Mouse (Mus musculus) myocyte (in vitro differentiated cells): ENCODE data around the gene Zdhhc11. TPM values are rescaled to one million over a fixed set of nuclear protein-coding genes. Genes with fewer than 3 reads are reported as not detected.

ENCODE experiments used
- H3K27me3 ChIP-seq: one replicate; pipeline ENCODE4 v1.6.1; 2011; ENCODE audit not compliant: control insufficient read depth, insufficient read depth, insufficient read length
- H3K36me3 ChIP-seq: one replicate; pipeline ENCODE4 v1.6.1; 2011; ENCODE audit not compliant: control insufficient read depth, insufficient read depth
- H3K4me2 ChIP-seq: one replicate; pipeline ENCODE4 v1.6.1; 2011; ENCODE audit warnings: low read depth, control low read depth
- H3K4me3 ChIP-seq: one replicate; pipeline ENCODE4 v1.5.1; 2011; ENCODE audit warnings: mild to moderate bottlenecking, control low read depth, moderate library complexity
- H3K79me2 ChIP-seq: one replicate; pipeline ENCODE4 v1.6.1; 2011; ENCODE audit not compliant: control insufficient read depth, insufficient read depth
- H3ac ChIP-seq: one replicate; pipeline ENCODE4 v1.6.1; 2011; ENCODE audit not compliant: control insufficient read depth, insufficient read length
- CEBPB ChIP-seq: IDR thresholded peaks from 2 replicates; pipeline ENCODE4 v1.6.1; 2011; ENCODE audit warnings: mild to moderate bottlenecking, moderate library complexity; ENCODE audit not compliant: poor library complexity, insufficient read depth, severe bottlenecking
- E2F4 ChIP-seq: IDR thresholded peaks from one replicate; pipeline ENCODE4 v1.6.1; 2011; ENCODE audit warnings: mild to moderate bottlenecking, control low read depth, moderate library complexity; ENCODE audit not compliant: insufficient read depth
- MAX ChIP-seq: IDR thresholded peaks from one replicate; pipeline ENCODE4 v1.6.1; 2011; ENCODE audit warnings: low read depth, mild to moderate bottlenecking, control low read depth
- MYOD1 ChIP-seq, 3 experiments: IDR thresholded peaks; one replicate each; pipeline ENCODE4 v1.6.1; 2011; ENCODE audit warnings: control low read depth in 2 of 3, low read depth in 2 of 3, mild to moderate bottlenecking in 2 of 3, moderate library complexity in 1 of 3; ENCODE audit not compliant: insufficient read length in 2 of 3, control insufficient read depth in 1 of 3
- MYOG ChIP-seq, 3 experiments: IDR thresholded peaks; one replicate each; pipeline ENCODE4 v1.6.1; 2011; ENCODE audit warnings: control low read depth in 2 of 3, low read depth in 2 of 3, mild to moderate bottlenecking in 2 of 3; ENCODE audit not compliant: insufficient read length in 2 of 3, control insufficient read depth in 1 of 3, insufficient read depth in 1 of 3
- POLR2A ChIP-seq: IDR thresholded peaks from one replicate; pipeline ENCODE4 v1.6.1; 2011; ENCODE audit warnings: low read depth, mild to moderate bottlenecking, control low read depth, moderate library complexity; ENCODE audit not compliant: insufficient read length
- POLR2AphosphoS2 ChIP-seq: IDR thresholded peaks from one replicate; pipeline ENCODE4 v1.6.1; 2011; ENCODE audit warnings: low read depth, control low read depth; ENCODE audit not compliant: insufficient read length
- REST ChIP-seq: IDR thresholded peaks from one replicate; pipeline ENCODE4 v1.6.1; 2011; ENCODE audit warnings: mild to moderate bottlenecking, control low read depth, moderate library complexity; ENCODE audit not compliant: insufficient read depth, insufficient read length
- SRF ChIP-seq: IDR thresholded peaks from one replicate; pipeline ENCODE4 v1.6.1; 2011; ENCODE audit warnings: low read depth; ENCODE audit not compliant: control insufficient read depth, insufficient read length
- TCF12 ChIP-seq: IDR thresholded peaks from one replicate; pipeline ENCODE4 v1.6.1; 2011; ENCODE audit warnings: mild to moderate bottlenecking, control low read depth; ENCODE audit not compliant: poor library complexity, insufficient read depth, severe bottlenecking
- TCF3 ChIP-seq: IDR thresholded peaks from one replicate; pipeline ENCODE4 v1.6.1; 2011; ENCODE audit warnings: low read depth, control low read depth; ENCODE audit not compliant: insufficient read length
- USF1 ChIP-seq: IDR thresholded peaks from one replicate; pipeline ENCODE4 v1.6.1; 2011; ENCODE audit warnings: low read depth, mild to moderate bottlenecking, control low read depth, moderate library complexity
- polyA plus RNA-seq: library from polyadenylated mRNA; unstranded; fragments of >200 nt; fragmentation: generic; extraction: Trizol; gene quantifications from one replicate; pipeline ENCODE4 v1.2.1, GENCODE M21; 2012; ENCODE audit warnings: missing spikeins

Gene Zdhhc11
- polyA plus RNA-seq, result not detected

DNA sequence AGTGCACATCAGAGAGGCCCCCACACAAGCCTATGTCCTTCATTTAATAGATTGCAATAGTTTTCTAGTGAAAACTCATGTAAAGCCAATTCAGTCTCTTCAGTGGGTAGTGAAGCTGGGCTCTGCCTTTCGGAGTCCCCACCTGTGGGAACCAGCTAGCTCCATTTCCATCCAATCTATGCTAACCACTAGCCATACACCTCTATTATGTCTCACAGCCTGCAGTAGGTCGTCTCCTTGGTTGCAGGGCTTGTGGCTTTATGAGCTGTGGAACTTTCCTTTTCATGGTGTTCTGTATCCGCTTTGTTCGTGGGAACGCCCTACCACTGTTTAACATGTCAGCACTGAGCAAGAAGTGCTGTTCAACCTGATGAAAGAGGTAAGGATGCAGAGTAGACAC lies at the start of gene Zdhhc11:
Zdhhc11 (plus strand) TSS at position 301 of the 400 bp plus-strand sequence.
- no peak within 1 kb of the TSS for H3K4me2 ChIP-seq

GRCm38 (mm10) chr13:73932201-73932600 lies 31.4 kb upstream of the Zdhhc11 start:
- no peak overlapping the region for H3K4me3 ChIP-seq
- H3K79me2 ChIP-seq, result peaks cover 8% of the 10 kb centered on the region
- H3ac ChIP-seq, result no peak overlapping the region
- H3K36me3 ChIP-seq, result peaks cover 12% of the 10 kb centered on the region
- H3K4me2 ChIP-seq, result no peak overlapping the region
- no peak for TF ChIP-seq POLR2A
- TF ChIP-seq TCF12, result no peak
- no peak for TF ChIP-seq POLR2AphosphoS2
- TF ChIP-seq MAX, result no peak
- TF ChIP-seq CEBPB, result no peak
- no peak for TF ChIP-seq REST
- TF ChIP-seq MYOD1 (IDR thresholded peaks at IDR 0.05; ENCODE audit: control insufficient read depth in 1 of 3, insufficient read length in 2 of 3, low read depth in 2 of 3), result no peak
- TF ChIP-seq E2F4, result no peak
- no peak for TF ChIP-seq MYOG (IDR thresholded peaks at IDR 0.05; ENCODE audit: control insufficient read depth in 1 of 3, insufficient read depth in 1 of 3, insufficient read length in 2 of 3, low read depth in 2 of 3)
- H3K27me3 ChIP-seq, result no peaks in the 10 kb centered on the region

More for the DNA sequence above, at the start of gene Zdhhc11:
- TF ChIP-seq TCF3, result no peak
- no peak for TF ChIP-seq MYOG (IDR thresholded peaks at IDR 0.05; ENCODE audit: control insufficient read depth in 1 of 3, insufficient read depth in 1 of 3, insufficient read length in 2 of 3, low read depth in 2 of 3)
- no peak for TF ChIP-seq MAX
- TF ChIP-seq MYOD1 (IDR thresholded peaks at IDR 0.05; ENCODE audit: control insufficient read depth in 1 of 3, insufficient read length in 2 of 3, low read depth in 2 of 3), result no peak
- TF ChIP-seq REST, result no peak
- no peak for TF ChIP-seq CEBPB
- no peak for TF ChIP-seq E2F4
- no peak for TF ChIP-seq POLR2A
- TF ChIP-seq USF1, result no peak
- TF ChIP-seq TCF12, result no peak
- Histone ChIP-seq H3K4me3 (no peak within 1 kb of the TSS), H3K36me3 (peaks cover 6% of the 10 kb centered on the region), H3K79me2 (no peaks in the 10 kb centered on the region), H3K27me3 (no peaks in the 10 kb centered on the region), H3ac (no peak within 1 kb of the TSS)

GRCm38 (mm10) chr13:73936938-73937320 lies 26.7 kb upstream of the Zdhhc11 start:
- Histone ChIP-seq H3K4me2 (peak overlapping the region; percentile 70), H3K79me2 (peaks cover 10% of the 10 kb centered on the region), H3ac (peak overlapping the region; percentile 5), H3K27me3 (no peaks in the 10 kb centered on the region), H3K4me3 (peak overlapping the region; percentile 89), H3K36me3 (peaks cover 5% of the 10 kb centered on the region)
- TF ChIP-seq TCF12, result no peak
- TF ChIP-seq POLR2A, result no peak
- no peak for TF ChIP-seq MYOD1 (IDR thresholded peaks at IDR 0.05; ENCODE audit: control insufficient read depth in 1 of 3, insufficient read length in 2 of 3, low read depth in 2 of 3)

DNA sequence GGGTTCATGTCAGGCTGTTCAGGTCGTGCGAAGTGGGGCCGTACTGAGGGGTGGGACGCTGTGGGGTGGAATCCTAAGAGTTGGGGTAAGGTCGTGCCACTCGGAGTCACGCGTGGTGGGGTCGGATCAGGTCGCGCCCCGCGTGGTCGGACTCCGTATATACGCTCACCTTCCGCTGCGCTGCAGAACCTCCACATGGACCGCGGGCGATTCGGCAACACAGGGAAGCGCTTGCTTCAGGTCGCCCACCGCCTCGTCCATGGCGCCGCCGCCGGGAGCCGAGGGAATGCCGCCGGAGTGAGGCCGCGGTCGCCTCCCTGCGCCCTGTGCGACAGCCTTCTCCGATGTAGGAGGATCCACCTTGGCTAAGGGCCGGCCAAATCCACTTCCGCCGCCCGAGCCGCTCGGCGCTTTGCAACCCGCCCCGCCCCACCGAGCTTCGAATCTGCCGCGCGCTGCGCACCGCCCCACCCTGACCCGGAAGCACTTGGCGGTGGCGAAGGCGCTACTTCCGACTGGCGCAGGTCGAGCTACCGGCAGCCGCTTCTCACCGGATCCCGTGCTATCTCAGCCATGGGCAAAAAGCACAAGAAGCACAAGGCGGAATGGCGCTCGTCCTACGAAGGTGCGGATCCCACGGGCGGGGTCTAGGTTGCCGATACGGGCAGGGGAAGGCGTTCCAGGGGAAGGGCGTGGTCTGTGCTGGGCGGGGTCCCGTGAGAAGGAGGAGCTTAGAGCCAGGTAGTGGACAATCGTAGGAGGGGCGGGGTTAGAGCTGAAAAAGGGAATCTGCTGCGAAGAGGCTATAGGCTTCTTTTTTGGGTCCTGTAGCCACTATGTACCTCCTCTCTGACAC lies 26.1 kb upstream of the Zdhhc11 start, which contains the start of the genes Trip13 and Brd9:
Trip13 (minus strand) TSS at position 464 of the 856 bp plus-strand sequence.
Brd9 (plus strand) TSS at position 491 of the 856 bp plus-strand sequence.
- peak; percentile 99 for TF ChIP-seq E2F4
- TF ChIP-seq MAX, result no peak
- TF ChIP-seq POLR2A, result peak; percentile 69
- TF ChIP-seq TCF12, result no peak
- TF ChIP-seq CEBPB, result no peak
- peak; percentile 59 for TF ChIP-seq POLR2AphosphoS2
- no peak for TF ChIP-seq TCF3
- TF ChIP-seq MYOG (IDR thresholded peaks at IDR 0.05; ENCODE audit: control insufficient read depth in 1 of 3, insufficient read depth in 1 of 3, insufficient read length in 2 of 3, low read depth in 2 of 3), result peak in 1 of 3 experiments; percentile 10
- TF ChIP-seq USF1, result no peak
- peak; percentile 53 for TF ChIP-seq SRF
- TF ChIP-seq REST, result no peak
- TF ChIP-seq MYOD1 (IDR thresholded peaks at IDR 0.05; ENCODE audit: control insufficient read depth in 1 of 3, insufficient read length in 2 of 3, low read depth in 2 of 3), result no peak
- peaks cover 10% of the 10 kb centered on the region for H3K79me2 ChIP-seq
- H3K27me3 ChIP-seq, result no peaks in the 10 kb centered on the region
- H3K4me2 ChIP-seq, result peak within 1 kb of the TSS; percentile 85
- H3K36me3 ChIP-seq, result peaks cover 9% of the 10 kb centered on the region
- peak within 1 kb of the TSS; percentile 5 for H3ac ChIP-seq
- H3K4me3 ChIP-seq, result peak within 1 kb of the TSS; percentile 89

DNA sequence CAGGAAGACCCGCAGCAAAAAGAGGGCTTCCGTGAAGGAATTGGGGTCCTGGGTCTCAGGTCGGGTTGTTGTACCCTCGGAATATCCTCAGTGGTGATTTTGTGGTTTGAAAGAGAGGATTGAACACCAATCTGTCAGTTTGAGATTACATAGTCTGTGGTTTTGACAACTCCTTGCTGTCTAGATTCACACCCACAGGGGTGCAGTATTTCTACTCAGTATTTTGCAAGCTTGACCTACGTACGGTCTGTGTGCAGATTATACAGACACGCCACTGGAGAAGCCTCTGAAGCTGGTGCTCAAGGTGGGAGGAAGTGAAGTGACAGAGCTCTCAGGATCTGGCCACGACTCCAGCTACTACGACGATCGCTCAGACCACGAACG lies 25.5 kb upstream of the Zdhhc11 start:
- TF ChIP-seq USF1, result no peak
- no peak for TF ChIP-seq TCF3
- TF ChIP-seq E2F4, result no peak
- no peak for TF ChIP-seq MYOG (IDR thresholded peaks at IDR 0.05; ENCODE audit: control insufficient read depth in 1 of 3, insufficient read depth in 1 of 3, insufficient read length in 2 of 3, low read depth in 2 of 3)
- Histone ChIP-seq H3K27me3 (no peaks in the 10 kb centered on the region), H3K4me3 (peak overlapping the region; percentile 89), H3ac (peak overlapping the region; percentile 5), H3K4me2 (peak overlapping the region; percentile 85), H3K79me2 (peaks cover 10% of the 10 kb centered on the region), H3K36me3 (peaks cover 9% of the 10 kb centered on the region)
